Mouse (Mus musculus): Measurements from ENCODE around the gene Coq10a.
"Not testable (repeated sequence)": the region's sequence is repeated elsewhere in the genome, so short reads cannot be mapped to it uniquely, and the experiment has no call there.

Gene Coq10a

GRCm38 (mm10) chr10:128340257-128340656 is 28.5 kb downstream of the Coq10a start:
- DNase-seq, result no peak

GRCm38 (mm10) chr10:128338948-128339347 is 29.8 kb downstream of the Coq10a start:
- DNase-seq, result no peak

- DNase-seq, result peak; percentile 51
Measured at GRCm38 (mm10) chr10:128338415-128338814, 30.4 kb downstream of the Coq10a start.

DNA sequence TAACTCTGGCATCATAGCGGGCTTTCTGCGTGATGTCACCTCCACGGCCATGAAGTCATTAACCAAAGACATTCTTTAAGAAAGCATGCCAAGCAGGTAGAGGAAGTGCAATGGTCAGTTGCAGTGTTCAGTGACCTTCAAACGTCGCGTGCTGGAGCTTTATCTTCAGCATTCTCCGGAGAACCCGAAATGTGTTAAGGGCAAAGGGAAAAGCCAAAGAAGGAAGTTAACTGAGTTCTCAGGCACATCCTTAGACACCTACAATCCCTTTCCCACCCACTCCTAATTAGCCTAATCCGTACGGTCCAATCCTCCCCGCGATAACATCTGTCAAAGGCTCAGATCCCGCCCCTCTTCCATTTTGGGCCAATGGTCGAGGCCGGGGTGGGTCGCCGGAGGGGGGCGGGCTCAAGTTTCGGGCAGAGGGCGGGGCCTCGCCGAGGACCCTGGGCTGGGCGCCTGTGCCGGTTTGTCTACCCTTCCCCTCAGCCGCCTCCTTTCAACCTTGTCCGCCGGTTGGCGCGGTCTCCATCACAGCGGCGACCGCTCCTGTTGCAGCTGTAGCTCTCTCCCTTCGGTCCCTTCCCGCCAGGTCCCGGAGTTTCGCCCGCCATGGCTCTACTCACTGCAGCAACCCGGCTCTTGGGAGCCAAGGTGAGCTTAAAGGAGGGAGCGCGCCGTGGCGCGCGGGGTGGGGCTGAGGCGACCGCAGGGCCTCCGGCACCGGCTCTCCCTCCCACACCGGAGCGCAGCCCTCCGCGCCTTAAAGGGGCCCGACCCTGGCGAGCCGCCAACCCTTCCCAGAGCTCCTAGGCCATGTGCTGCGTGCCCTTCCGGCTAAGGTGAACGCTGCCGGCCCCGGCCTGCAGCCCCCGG is 31.3 kb downstream of the Coq10a start, which contains the start of gene Cs:
TSS of gene Cs (plus strand) at position 429 of the 876 bp plus-strand sequence.
- DNase-seq, result peak; percentile 98

DNA sequence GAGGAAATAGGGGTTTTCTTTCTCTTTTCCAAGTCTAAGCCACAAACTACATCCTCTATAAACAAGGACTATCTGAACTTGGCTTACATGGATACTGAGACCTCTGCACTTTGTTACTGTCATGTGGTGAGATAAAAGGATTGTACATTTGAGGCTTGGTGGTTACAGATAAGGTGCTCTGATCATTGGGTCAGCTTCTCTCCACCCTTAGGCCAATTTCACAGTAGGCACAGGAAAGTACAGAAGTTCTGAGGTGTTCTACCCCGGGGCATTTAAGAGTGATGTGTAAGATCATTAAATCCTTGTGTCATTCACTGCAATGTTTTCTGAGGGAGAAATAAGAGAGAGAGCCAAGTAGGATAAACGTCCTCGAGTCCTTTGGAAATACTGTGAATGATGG is 32.2 kb downstream of the Coq10a start:
- no peak for DNase-seq

DNA sequence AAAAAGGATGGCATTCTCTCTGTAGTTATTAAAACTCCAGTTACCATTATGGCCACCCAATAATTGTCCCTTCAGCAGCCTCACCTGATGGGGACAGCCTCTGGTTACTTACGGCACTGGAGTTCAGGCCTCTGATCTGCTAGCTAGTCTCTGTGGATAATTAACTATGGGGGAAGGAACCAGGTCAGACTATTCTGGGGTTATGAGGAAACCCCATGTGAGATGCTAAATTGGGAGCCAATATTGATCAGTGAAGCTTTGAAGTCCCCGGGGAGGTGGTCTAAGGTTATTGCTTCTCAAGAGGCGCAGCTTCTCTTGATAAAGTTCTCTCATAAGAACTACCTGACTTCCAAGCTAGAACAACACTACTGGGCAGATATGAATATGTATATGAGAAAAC is 32.6 kb downstream of the Coq10a start:
- DNase-seq, result peak; percentile 41

DNA sequence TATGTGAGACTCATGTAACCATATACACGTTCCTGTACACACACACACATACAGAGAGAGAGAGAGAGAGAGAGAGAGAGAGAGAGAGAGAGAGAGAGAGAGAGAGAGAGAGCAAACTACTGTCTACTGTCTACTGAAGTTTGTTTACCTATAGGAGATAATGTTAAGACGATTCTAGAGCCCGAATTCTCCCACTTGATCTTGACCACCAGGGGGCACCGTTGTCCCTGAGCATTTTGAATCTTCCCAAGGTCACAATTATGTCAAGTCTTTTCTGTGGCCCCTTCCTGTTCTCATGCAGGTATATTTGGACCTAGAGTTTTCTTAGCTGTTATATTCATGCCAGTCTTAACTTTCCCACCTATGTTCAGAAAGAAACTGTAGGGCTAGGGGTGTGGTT is 33.2 kb downstream of the Coq10a start:
- DNase-seq, result peak; percentile 81

GRCm38 (mm10) chr10:128332358-128333249 is 36.2 kb downstream of the Coq10a start:
- not testable (repeated sequence) for DNase-seq

GRCm38 (mm10) chr10:128327610-128328009 is 41.2 kb downstream of the Coq10a start:
- no peak for DNase-seq

GRCm38 (mm10) chr10:128326825-128327224 is 42.0 kb downstream of the Coq10a start:
- no peak for DNase-seq

DNA sequence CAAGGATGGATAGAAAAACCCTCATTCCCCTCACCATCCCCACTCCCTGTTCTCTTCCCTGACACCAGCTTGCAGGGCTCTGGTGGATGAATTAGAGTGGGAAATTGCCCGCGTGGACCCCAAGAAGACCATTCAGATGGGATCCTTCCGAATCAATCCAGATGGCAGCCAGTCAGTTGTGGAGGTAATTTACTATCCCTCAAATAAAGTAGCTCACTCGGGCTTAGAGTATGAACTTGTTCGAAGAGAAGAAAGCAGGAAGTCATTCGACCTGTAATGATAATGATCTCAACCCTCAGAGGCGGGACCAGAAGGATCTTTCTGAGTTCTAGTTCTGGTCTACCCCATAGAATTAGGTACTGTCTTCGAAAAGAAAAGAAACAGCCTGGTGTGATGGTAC is 45.3 kb downstream of the Coq10a start:
- DNase-seq, result no peak

- peak; percentile 77 for DNase-seq
Measured at GRCm38 (mm10) chr10:128322141-128323108, 46.4 kb downstream of the Coq10a start, which contains the start of gene Cnpy2. Gene Cnpy2, plus strand, starts transcription at chr10:128322459.

GRCm38 (mm10) chr10:128321641-128322040 is 47.2 kb downstream of the Coq10a start:
- peak; percentile 35 for DNase-seq

GRCm38 (mm10) chr10:128315578-128315977 is 53.2 kb downstream of the Coq10a start:
- DNase-seq, result no peak

Data from cerebellum, adult 9-10 months (tissue).